Mouse (Mus musculus) adrenal gland, postnatal 25 days (tissue): ENCODE measurements around the gene Spdye4c. TPM values are rescaled to one million over a fixed set of nuclear protein-coding genes. Genes with fewer than 3 reads are reported as not detected.

Source experiments
- DNase-seq: peaks from one replicate; pipeline ENCODE4 v3.0.0; 2021; ENCODE audit warnings: mixed read lengths
- long read RNA-seq: library from polyadenylated mRNA; stranded (forward); transcript quantifications from one replicate; pipeline ENCODE4 v2.0.0, GENCODE M21; 2021
- total RNA-seq: library from RNA; stranded (reverse); gene quantifications from 2 replicates; pipeline ENCODE4 v1.2.3, GENCODE M21; 2021

The Spdye4c gene
- total RNA-seq, result not detected in 2 replicates
- long read RNA-seq, result 0 reads

GRCm38 (mm10) chr2:128590909-128591308, at the start of gene Spdye4c:
Gene Spdye4c, plus strand, starts transcription at chr2:128591209.
- no peak for DNase-seq

DNA sequence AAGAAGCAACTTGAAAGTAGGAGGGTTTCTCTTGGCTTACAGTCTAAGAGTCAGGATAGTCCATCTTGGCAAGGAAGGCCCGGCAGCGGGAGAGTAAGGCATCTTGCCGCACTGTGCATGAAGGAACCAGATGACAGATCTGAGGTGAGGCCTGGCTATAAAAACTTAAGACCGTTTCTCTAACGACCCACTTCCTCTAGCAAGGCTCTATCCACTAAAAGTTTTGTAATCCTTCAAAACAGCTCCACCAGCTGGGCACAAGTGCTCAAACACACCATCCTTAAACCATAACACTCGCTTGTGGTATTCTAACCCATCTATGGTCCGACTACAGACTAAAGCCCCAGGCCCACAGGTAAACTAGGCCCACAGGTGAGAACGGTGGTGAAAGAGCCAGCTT, 47.5 kb upstream of the Spdye4c start:
- no peak for DNase-seq

GRCm38 (mm10) chr2:128544421-128545137, 46.4 kb upstream of the Spdye4c start:
- DNase-seq, result peak; percentile 16

DNA sequence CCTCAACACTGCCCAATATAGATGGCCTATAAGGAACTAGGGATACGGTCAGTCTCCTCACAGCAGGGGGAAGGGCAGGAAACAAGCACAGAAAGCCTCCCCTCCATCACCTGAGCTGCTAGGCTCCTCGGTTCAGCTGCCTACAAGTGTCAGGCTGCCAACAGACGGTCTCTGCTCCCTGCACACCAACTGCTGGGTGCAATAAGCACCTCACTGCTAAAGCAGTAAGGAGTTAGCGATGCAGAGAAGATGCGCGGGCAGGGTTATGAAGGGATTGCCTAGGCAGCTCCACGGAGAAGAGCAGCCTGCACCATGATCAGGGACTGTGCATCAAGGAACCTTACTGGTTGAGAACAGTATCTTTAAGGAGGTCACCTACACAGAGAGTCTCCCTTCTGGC, 45.6 kb upstream of the Spdye4c start:
- DNase-seq, result no peak

DNA sequence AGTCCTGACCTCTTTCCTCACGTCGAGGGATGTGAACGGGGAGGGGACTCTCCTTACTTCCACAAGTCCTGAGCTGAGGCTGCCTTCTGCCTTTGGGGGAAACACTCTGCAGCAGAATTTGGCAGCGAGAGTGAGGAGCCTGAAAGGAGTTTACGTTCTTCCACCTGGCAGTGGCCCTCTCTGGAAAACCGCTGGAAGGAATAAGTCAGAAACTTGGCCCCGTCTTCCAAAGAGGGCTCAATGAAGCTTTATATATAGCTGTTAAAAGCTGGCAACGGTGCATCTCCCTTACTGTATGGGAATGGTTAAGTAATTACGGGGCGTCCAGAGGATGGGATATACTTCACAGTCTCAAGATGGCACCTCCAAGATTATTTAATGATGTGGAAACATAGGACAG, 43.9 kb upstream of the Spdye4c start:
- no peak for DNase-seq

DNA sequence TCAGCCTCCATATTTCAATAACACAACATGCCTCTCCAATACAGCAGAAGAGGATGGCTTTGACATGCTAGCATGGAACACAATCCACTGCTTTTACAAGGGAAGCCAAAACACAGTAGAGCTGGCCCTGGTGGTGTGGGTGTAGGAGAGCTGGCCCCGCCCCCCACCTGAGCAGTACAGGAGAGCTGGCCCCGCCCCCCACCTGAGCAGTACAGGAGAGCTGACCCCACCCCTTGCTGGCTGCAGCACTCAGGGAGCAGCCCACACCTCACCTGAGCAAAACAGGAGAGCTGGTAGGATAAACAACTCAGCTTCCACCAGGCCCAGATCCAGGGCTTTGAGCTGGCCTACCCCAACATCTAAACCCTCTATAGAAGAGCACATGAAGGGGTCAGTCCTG, 42.7 kb upstream of the Spdye4c start:
- no peak for DNase-seq

- no peak for DNase-seq
Measured at GRCm38 (mm10) chr2:128549561-128549960, 41.4 kb upstream of the Spdye4c start.

GRCm38 (mm10) chr2:128549963-128550362, 41.0 kb upstream of the Spdye4c start:
- no peak for DNase-seq

- no peak for DNase-seq
Measured at GRCm38 (mm10) chr2:128552080-128552791, 38.8 kb upstream of the Spdye4c start.

DNA sequence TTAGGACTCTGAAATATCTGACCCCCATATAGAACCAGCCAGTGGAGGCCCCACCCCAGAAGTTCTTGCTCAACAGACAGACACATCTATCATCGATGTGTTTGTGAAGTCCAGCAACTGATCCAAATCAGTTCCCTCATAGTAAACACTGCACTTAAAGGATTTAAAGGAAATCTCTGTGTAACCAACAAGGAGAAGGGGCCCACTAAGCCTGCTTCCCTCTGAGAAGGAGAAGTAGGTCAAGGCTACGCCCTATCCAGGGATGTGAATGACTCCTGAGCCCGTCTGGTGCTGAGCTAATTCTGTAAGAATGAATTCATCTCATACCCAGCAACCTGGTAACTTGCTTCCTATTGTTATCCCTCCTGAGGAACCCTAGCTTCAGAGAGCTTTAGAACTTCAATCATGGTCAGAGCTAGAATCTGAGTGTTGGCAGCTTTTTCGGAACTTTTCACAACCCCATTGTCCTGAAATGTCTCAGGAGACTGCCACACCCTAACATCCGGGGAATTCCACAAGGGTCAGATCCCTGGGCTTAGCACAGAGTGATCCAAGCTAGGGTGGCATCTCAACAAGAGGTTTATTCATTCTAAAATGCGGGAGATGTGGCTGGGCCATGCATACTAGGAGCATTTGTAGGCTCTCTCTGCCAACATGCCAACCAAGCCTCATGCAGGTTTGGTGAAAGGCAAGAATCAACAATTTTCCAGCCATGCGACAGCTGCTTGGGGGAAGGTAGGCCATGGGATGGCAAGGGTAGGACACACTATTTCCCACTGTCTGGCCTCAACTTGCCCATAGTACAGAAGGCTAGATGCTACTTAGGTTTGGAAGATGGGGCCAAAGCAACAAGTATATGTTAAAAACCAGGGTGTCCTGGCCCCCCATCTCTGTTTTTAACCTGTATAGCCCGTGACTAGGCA, 38.0 kb upstream of the Spdye4c start:
- DNase-seq, result no peak

DNA sequence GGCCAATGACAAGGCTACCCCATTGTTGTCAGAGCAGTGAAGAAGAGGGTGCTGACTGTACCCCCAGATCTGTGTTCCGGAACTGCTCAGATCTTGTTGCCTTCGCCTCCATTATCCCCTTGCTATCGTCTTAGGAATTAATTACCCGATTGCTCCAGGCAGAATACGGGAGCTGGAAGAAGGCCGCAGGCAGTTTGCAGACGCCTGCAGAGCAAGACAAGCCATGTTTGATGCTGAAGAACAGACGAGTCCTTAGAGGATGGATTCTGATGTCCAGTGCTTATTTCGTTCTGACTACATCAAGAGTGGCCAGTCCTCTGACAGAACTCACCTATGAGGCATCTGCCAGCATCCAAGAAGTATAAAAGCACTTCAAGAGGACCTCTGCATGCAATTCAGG, 35.9 kb upstream of the Spdye4c start:
- no peak for DNase-seq

- DNase-seq, result no peak
Measured at GRCm38 (mm10) chr2:128564195-128564594, 26.8 kb upstream of the Spdye4c start.

DNA sequence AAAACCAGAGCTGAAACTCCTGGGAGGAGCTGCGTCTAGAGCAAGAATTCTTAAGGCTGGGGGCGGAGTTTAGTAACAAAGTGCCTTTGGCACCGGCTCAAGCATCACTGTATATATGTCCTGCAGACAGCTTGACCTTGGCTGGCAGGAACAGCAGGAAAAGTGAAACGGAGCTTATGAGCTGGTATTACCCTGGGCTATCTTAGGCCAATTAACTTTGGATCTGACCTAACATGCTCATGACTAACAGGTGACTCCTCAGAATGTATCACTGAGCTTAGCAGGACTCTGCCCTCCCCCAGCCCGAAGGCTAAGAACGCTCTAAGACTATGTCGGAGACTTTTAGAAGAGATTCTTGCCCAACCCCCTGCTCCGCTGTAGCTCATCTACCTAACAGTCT, 25.1 kb upstream of the Spdye4c start:
- no peak for DNase-seq

DNA sequence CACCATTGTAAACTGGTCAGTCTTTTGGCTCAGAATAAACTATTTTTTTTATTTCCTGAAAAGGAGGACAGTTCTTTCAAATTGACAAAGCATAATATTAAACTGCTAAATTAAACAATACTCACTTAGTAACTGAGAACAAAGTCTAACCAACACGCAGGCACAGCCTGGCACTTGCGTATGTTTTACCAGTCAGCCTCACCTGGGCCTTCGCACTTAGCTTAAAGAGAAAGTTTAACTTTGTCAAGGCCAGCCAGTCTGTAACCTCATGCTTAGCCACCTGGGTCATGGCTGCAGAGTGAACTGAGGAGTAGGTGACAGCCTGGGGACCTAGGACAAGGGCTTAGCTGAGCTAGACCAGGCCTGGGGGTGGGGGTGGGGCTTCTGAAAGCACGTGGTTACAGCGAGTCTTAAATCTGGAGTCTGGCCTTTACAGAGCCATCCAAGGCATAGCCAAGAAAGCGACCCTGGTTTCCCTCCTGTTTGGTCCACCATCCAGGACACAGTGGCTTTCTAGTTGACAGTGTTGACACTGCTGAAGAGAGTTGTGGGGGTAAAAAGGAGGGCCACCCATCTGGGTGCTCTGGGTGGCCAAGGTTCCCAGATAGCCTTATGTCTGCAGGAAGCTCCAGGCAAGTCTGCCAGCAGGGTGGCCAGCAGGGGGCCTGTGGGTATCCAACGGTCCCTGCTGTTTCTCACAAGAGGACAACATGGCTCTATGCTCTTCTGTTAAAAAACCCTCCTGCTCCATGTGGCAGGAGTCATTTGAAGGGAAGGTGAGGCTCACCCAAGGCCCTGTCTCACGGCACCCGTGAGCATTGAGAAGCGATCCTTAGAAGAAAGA, 24.5 kb upstream of the Spdye4c start:
- DNase-seq, result peak; percentile 34

DNA sequence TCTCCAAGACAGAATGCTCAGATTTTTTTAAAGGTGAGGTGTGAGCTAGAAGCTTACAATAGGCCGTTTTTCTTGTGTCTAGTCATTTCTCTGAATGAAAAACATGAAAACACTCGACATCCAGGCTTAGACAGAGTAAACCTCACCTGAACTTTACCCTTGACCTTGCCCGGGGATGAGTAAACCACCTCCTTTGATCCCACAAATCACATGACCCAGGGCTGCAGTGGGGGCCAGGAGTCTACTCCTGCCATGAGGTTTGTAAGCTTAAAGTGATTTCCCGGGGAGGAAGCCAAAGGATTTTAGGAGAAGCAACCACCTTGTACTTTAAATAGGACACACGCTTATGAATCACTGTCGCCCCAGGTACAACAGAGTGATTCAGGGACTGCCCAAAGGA, 23.0 kb upstream of the Spdye4c start:
- no peak for DNase-seq

DNA sequence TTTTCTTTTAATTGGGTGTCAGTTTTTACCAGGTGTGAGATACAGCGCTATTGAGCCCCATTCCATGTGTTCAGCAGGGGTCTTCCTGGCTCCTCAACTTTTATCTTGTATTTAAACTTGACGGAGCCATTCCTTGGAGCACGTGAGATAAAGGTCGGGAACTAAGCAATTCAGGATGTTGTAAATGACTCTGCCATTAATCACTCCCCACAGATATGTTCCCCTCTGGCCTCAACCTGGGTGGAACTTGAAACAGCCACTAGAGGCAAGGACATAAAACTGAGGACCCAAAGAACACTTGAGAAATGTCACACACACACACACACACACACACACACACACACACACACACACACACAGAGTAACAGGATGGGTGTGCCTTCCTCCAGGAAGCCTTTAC, 22.5 kb upstream of the Spdye4c start:
- no peak for DNase-seq

DNA sequence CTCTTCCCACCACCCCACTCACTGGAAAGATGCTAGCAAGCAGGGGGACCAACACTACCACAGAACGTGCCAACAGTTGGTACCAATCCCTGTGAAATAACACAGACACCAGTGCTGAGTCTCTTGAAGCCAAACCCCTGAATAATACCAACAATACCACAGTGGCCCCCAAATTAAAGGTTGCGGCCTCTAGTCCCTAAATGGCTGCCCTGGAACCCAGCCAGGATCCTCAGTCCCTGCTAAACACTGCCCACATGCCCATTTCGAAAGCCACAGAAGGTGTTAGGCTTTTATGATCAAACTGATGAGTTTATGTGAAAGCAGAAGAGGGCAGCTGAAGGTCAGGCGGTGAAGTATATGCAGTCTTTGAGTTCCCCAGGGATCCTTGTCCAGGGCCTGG, 20.0 kb upstream of the Spdye4c start:
- DNase-seq, result no peak

GRCm38 (mm10) chr2:128572726-128573624, 18.0 kb upstream of the Spdye4c start:
- peak; percentile 77 for DNase-seq

GRCm38 (mm10) chr2:128582881-128583280, 8.1 kb upstream of the Spdye4c start:
- no peak for DNase-seq

- no peak for DNase-seq
Measured at GRCm38 (mm10) chr2:128592301-128592700, 1.3 kb downstream of the Spdye4c start.

- DNase-seq, result no peak
Measured at GRCm38 (mm10) chr2:128601534-128601933, 10.5 kb downstream of the Spdye4c start.
